Mouse (Mus musculus): Measurements from ENCODE around the gene Iffo2.
A peak's percentile ranks its signal among the peaks of the same experiment; 100 is the strongest.

The Iffo2 gene

DNA sequence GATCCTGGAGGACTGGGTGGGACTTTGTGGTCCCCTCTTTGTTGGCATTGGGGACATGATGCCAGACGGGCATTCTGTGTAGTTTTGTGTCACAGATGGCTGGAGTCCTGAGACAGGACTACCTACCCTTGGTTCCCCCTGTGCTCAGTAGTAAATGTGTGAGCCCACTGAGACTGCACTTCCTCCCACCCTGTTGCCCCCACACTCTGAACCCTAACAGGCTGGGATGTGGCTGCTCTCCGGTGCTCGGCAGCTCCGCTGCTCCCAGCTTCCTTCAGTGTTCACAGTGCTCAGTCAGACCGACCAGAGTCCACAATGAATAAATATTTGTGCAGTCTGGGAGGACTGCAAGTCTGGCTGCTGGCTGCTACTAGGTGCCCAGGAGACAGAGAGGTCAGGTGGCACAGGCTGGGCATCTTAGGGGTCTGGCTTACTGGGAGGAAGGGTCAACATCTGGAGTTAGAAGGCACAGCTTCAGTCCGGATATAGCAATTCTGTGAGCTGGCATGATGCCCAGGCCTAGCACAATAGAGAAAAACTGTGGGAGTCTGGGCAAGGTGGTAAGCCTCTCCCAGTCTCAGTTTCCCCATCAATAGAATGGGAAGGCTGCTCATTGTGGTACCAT, 51.2 kb downstream of the Iffo2 start:
- DNase-seq (ENCODE audit: low spot score in 2 of 2), result no peak

DNA sequence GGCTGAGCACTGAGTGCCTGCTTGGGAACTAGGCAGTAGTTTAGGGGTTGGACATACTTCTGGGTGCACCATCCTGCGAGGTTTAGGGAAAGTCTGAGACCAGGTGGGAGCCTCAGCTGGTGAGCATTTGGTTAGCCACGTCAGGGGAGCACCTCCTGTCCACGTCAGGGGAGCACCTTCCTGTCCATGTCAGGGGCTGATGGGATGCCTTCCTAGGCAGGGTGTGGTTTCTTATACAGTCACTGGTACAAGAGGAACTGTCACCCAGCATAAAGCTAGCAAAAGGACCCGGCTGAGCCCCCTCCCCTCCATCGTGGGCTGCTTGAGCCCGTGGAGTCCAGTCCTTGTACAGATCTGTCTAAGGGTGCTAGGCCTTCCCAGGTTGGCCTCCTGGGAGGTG, 52.0 kb downstream of the Iffo2 start:
- no peak for DNase-seq (ENCODE audit: low spot score in 2 of 2)

DNA sequence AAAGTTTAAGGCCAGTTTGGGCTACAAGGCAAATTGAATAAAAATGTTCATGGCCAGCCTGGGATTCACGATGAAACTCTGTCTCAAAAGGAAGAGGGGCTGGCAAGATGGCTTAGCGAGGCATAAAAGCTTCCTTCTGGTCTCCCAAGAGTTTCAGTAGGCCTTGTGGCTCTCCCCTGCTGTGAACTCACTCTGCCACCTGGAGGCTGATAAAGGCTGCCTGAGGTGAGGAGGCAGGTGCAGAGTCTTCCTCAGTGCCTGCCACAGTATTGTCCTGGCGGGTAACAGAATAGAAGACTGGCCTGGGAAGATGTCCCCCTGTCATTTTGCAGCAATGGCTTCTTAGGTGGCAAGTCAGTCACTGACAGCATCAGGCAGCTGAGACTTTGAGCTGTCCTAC, 52.6 kb downstream of the Iffo2 start:
- DNase-seq (ENCODE audit: low spot score in 2 of 2), result no peak

DNA sequence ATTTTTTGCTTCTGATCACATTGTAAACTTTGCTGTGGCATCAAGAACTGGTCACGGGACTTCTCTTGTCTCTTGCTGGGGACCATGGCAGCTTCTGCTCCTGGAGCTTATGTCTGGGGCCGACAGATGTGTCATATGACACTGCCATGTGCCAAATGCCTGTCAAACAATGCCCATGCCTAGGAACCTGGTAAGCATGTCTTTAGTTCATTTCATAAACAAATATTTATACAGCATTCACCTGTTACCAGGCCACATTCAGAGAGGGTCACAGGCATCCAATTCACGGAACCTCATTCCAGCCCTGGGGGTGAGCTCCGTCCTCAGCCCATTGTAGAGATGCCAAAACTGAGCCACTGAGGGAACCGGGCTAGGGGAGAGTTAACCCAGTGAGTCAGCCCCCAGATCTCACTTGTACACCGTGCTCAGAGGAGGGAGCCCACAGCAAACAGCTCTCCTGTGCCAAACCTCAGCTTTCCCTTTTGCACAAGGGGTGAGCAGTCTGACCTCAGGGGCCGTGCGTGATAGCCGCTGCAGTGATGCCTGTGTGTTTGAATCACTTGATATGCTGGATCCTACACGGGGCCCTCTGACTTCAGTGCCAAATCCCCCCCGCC, 53.4 kb downstream of the Iffo2 start:
- no peak for DNase-seq (ENCODE audit: low spot score in 2 of 2)

DNA sequence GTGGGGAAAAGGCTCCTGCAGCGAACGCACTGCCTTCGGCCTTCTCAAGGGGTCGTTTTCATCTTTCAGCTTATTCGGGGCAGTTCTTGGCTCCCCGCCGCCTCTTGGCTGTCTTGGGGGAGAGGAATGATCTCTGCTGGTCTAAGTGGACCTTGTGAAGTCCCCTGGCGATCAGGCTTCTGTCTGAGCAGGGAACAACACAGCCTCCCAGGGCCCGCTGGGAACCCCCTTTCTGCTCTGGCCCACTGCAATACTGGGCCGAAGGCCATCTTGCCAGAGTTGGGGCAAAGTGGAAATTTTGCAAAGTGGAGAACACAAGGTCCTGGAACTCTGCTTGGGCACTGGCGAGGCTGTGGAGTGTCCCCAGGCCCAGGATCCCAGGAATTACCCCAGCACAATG, 54.4 kb downstream of the Iffo2 start:
- no peak for DNase-seq (ENCODE audit: low spot score in 2 of 2)

DNA sequence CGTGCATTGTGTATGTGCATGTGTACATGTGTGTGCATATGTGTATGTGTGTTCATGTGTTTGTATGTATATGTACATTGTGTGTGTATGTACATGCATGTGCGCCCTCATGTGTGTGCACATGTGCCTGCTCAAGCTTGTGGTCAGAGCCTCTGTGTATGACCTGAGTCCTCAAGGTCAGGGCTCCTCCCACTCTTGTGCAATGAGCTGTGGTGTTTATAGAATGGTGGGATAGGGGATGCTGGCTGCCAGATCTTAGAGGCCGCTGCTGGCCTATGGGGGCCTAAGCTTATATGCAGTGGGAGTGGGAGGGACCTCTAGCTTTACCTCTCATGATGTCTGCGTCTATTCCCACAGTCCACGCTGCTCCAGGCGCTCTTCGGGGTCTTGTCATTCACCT, 55.4 kb downstream of the Iffo2 start:
- no peak for DNase-seq (ENCODE audit: low spot score in 2 of 2)

DNA sequence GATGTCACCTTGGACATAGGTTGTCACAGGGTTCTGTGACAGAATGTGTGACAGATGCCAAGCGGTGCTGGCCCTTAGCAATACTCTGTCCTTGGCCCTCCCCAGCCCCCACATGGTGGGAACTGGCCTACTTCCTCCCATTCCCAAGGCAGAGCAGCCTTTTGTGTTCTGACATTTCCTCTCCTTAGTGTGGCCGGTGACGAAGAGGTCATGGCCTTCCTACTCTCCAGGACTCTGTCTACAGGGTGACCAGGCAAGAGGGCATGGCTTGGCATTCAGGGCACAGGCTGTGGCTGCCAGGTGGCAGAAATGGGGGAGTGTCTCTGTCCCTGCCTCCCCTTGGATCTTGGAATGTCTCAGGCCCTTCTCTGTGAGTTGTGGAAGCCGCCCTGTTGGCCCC, 57.0 kb downstream of the Iffo2 start:
- no peak for DNase-seq (ENCODE audit: low spot score in 2 of 2)

DNA sequence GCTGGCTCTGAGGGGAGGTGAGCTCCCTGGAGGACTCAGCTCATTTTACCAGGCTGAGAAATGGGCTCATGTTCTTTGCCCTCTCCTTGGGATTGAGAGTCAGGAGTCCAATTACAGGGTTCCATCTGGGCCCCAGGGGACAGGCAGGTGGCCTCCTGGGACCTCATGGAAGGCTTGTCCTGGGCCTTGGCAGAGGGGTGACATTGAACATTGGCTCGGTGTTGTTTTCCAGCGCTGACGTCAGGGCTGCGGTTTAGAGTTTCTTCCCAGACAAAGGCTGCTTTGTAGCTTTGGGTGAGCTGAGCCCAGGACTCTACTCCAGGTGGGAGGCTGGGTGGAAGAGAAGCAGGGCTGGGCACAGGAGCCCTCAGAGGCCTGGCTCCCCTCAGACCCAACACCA, 57.4 kb downstream of the Iffo2 start:
- DNase-seq (ENCODE audit: low spot score in 2 of 2), result no peak

DNA sequence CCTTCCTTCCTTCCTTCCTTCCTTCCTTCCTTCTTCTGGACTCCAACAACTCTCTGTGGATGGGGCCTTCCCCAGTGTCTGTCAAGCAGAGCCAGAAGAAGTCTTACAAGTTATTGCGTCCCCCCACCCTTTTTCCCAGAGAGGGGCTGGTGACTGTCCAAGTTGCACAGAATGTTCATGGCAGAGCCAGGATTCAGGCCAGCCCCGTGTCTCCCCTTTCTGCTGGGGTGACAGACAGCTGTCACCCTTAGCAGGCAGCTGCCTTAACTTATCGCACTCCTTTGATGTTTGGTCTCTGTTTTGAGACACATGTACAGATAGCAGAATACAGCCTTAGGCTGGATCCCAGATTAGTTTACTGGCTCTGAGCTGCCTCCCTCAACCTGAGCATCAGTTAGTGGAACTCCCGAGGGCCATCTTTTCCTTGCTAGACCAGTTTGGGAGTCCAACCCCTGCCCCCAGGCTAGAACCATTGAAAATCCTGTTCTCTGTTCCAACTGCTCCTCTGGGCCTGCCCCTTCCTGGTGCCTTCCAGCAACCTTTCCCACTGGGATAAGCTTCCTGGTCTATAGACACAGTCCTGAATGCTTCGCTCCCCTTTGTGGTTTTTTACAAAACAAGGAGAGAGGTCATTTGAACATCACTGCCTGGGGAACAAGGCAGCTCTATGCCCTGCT, 59.1 kb downstream of the Iffo2 start:
- DNase-seq (ENCODE audit: low spot score in 2 of 2), result no peak

DNA sequence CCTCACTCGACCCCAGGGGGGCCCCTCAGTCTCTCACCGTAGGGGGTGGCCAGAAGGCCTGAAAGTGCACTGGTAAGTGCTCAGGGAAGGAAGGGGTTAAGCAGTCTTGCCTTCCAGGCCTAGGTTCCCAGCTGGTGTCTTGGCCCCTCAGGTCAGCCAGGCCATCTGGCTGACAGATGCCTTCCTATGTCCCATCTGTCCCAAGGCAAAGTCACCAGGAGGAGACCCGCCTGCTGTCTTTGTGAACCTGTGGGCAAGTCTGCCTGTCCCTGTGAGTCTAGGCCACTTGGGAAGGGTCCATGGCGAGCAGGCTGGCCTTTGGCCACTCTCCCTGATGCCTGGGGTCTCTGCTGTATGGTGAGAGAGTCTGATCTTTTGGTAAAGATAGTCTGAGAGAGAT, 60.1 kb downstream of the Iffo2 start:
- DNase-seq (ENCODE audit: low spot score in 2 of 2), result no peak

DNA sequence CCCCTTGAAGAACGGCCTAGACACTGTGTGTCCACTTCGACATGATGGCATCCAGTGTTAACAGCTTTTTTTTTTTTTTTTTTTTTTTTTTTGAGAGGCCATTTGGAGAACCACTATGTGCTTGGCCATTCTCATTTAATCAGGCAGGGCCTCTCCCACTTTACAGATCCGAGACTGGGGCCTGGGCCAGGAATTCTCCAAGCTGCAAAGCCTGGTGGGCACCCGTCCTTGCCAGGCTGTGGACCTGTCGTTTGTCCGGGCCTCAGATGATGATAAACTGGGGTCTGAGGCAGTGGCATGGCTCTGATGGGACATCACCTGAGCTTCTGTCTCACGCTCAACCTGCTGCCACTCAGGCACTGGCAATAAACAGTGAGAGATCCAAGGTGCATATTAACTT, 62.5 kb downstream of the Iffo2 start:
- no peak for DNase-seq (ENCODE audit: low spot score in 2 of 2)

DNA sequence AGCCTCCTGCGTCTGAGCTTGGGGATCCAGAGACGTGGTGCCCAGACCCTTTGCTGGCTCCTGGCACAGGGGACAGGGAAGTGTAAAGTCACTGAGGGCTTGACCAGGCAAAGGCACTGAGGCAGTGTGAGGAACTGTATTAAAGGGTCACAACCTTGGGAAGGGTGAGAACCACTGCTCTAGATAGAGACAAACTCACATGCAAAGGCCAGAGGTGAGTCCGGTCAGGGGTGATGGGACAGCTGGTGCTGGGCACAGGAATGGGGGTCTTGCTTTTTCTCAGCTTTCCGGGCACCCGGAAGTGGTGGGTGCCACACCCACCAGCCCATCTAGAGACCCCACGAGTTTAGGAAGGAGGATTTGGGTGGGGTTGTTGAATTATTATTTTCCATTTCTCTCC, 63.0 kb downstream of the Iffo2 start:
- no peak for DNase-seq (ENCODE audit: low spot score in 2 of 2)

DNA sequence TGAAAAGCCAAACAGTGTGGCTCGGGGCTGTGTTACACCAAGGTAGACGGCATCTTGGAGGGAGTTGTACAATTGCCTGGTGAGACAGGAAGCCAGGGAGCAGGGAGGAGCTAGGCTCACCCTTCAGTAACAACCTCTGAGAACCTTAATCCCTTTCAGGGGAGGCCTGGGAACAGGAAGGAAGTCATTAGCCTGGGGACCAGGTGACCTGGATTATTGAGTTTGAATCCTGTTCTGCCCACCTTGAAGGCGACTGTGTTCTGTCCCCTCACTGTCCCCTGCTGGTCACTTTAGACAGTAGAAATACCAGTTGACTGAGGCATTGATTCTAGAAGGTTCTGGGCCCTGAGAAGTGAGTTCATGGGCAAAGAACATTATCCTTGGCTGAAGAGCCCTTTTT, 63.7 kb downstream of the Iffo2 start:
- no peak for DNase-seq (ENCODE audit: low spot score in 2 of 2)

DNA sequence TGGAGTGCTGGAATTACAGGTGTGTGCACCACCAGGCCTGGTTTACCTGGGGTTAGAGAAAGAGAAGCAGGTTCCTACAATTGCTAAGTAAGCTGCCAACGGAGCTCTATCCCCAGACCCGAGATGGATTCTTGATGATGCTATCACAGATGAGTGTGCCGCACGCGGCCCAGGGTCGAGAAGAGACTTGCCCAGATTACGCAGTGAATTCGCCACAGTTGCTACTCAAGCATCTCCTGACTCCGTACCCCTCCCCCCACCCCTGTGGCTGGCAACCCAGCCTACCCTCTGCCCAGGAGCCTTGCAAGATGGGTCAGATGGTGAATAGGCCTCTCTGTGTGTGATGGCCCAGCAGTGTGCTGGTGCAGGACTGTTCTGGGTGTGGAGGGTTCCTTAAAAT, 66.4 kb downstream of the Iffo2 start:
- DNase-seq (ENCODE audit: low spot score in 2 of 2), result no peak

DNA sequence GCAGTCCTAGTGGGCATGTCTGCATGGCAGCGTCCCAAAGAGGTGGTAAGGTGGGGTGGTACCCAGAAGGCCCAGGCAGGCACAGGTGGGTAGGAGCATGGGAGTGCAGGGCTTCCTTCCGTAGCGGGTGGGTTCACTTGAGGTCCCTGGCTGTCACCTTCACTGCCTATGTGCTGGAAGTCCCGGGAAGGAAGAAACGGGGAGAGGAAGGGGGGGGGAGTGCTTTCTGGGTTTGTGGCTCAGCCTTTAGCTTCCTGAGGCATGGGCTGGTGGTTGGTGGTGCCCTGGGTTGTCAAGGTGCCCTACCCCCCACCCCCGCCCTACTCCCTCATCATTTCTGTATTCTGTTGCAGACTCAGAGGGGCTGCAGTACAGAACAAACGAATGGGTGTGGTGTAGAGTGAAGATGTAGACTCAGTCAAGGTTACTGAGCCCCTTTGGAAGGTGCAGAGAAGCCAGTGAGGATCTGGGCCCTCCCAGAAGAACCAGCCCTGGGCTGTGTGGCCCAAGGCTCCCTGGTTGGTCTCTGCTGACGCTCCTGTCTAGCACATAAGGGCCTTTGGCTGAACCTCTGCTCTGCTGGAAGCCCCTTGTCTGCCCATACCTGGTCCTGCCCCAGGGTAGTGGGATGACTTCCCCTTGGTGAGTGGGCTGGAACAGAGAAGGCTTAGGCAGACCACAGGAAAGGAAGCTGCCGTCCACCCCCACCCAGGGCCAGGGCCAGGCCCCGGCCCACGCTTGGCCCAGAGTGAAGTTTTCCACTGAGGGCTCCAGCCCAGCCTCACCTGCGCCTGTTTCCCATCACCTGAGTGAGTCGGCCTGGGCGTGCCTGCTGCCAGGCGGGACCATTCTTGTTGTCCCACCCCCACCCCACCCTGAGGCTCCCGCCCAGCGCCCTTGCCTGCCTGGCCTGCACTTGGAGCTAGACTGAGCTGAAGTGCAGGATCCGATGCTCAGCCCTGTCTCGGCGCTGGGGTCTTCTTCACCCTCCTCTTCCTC, 67.2 kb downstream of the Iffo2 start:
- DNase-seq (ENCODE audit: low spot score in 2 of 2), result no peak

DNA sequence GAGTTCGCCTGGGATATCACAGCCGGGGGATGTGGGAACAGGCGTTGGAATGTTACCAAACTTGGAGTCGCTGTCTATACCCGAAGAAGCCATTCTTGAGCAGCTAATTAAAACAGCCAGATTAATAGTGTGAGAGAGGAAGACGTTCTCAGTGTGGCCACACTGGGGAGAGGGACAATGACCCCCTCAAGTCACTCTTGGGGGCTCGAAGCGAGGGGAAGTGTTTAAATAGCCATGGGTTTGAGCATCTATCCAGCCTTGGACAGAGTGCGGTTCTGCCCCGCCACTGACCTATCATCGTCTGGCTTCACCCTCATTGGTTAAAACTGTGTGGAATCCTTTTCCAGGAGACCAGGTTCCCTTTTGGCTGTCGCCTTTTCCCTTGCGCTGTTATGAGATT, 68.0 kb downstream of the Iffo2 start:
- DNase-seq (ENCODE audit: low spot score in 2 of 2), result no peak

DNA sequence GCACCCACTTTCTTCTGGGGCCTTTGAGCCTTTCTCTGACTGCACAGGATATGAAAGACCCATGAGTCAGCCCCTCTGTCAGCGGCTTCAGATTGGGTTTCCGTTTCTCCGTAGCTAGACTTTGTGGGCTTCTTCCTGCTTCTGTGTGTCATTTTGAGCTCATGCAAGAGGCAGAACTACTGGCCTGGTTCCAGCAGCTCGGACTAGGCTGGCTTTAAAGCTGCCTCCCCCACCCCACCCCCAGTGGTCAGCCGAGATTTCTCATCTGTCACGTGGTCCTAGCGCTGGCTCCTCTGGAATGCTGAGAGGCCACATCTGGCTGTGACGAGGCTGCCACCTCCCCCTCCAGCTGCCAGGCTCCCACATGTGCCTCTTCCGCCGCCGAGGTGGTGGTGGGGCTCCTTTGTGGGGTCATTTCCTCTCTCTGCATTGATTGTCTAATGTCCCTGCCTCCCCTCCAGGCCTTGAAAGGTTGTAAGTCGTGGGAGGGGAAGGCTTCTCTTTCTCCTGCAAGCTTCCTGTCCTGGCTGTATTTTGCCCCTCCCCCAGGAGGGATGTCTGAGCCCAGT, 68.7 kb downstream of the Iffo2 start:
- peak; percentile 37 to 56 for DNase-seq (ENCODE audit: low spot score in 2 of 2)

DNA sequence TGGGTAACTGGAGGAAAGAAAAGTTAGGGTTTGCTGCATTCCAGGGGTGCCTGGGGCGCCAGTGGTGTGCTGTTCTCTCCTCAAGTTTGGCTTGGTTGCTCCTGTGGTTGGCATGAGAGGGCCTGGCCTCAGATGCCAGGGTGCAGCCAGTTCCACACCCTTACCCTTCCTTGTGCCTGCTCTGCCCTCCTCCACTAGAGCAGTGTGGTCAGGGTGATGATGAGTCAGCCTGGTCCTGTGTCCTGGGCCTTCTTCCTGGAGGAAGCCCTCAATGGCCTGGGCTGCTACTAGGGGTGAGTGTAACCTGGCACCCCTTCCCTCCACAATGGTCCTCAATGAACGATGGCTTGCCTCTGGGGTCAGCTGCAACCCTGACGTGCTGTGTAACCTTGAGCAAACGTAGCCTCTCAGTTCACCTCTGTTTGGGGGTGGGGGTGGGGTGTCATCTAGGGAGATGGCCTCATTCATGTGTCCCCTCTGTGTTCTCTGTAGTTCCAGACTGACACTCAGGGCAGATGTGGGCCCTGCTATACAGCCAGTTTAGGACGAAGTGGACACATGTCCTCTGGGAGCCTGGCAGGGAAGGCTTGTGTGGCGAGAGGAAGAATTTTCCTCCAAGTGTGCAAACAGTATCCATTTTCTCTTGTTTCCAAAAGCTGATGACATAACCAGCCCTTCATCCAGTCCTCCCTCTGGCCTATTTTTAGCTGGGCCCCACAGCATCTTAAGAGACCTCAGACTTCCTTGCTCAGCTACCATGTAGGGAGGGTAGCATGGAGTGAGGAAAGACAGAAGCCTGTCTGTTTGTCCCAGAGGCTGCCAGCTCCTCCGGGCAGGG, 71.4 kb downstream of the Iffo2 start:
- no peak for DNase-seq (ENCODE audit: low spot score in 2 of 2)

DNA sequence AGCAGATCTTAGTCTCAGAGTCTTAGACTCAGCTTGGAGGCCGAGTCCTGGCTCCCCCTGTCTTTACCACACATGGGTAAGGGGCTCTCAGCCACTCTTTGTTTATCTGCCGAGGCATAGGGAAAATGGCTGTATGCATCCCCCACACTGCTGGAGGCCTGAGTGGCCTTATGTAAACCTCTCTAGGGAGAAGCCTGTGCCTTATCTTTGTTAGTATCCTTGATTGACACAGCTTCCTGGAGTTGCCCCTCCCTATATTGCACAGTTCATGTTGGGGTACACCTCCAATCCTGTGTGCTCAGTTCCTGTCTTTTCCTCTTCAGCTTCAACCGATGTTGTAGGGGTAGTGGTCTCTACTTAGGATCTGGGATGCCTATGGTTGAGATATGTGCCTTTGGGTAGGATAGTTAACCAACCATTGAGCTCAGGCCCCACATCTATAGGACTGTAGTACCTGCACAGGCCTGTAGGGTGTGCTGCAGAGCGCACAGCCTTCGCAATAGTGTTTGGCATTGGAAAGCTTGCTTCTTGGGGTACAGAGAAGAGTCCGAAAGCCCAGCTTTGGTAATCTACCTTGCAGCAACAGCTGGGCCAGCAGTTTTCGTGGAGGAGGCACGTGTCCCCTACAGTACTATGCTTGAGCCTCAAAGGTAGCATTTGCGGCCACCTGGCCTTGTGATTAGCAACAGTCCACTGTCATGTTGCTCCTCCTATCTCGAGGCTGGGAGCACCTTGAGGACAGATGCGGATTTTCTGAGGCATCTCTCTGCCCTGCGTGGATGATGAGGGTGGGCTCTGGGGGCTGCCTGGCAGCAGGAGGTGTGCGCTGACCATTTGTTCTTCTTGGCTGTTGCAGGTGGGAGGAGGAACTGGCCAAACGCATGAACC, 72.3 kb downstream of the Iffo2 start, which contains the start of gene Gm21969:
Gm21969 (plus strand) TSS at position 830 of the 888 bp plus-strand sequence.
- DNase-seq (ENCODE audit: low spot score in 2 of 2), result peak; percentile 39 to 50

DNA sequence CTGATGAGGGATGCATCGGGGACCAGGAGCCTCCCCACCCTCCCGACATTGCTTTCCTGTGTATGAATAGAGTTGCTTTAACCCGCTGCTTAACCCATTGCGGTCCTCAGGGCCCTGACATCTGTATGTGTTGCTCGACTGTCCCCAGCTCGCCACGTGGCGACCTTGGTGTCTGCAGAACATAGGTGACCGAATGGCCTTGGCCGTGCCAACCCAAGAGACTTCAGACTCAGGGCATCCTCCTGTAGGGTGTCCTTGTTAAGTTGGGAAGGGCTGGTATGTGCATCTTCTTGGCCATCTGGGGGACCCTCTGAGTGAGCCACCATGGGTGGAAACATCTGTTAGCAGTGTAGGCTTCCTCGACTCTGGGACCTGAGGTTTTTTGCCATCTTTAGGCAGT, 74.9 kb downstream of the Iffo2 start:
- DNase-seq (ENCODE audit: low spot score in 2 of 2), result no peak

Measured in frontal cortex, postnatal 25 days (tissue).